Comparison of ENCODE assay signal across 9 mouse cellular contexts in genomic region chr4:134950518-134951091, GRCm38 (mm10). TPM values are rescaled to one million over a fixed set of nuclear protein-coding genes. Genes with fewer than 3 reads are reported as not detected.
A peak's percentile ranks its signal among the peaks of the same experiment; 100 is the strongest.
DNase-seq lines count a peak whose midpoint lies in the region; ATAC-seq and TF ChIP-seq lines count a peak whose summit lies in the region.
"Had no signal": no experiment of that assay in that cellular context is flagged by ENCODE, and none has a peak within 500 bp of the region (broad histone marks: within the 10 kb centered on the region; RNA-seq: fewer than 3 reads in every experiment).

No protein-coding gene starts in this region.

- peak; percentile 91 for ATAC-seq in heart, embryonic 14.5 days (ENCODE audit: insufficient number of reproducible peaks, insufficient read depth, low FRiP score, low read depth)

- peaks cover 24% of the 10 kb centered on the region for H3K27me3 ChIP-seq in heart, embryonic 10.5 days (ENCODE audit: insufficient read depth, poor library complexity, severe bottlenecking)
- H3K27me3 ChIP-seq in heart, embryonic 14.5 days (ENCODE audit: control insufficient read depth, insufficient read depth, low read length), result peaks cover 11% of the 10 kb centered on the region
- peaks cover 21% of the 10 kb centered on the region for H3K27me3 ChIP-seq in limb, embryonic 10.5 days (ENCODE audit: low read depth, poor library complexity, severe bottlenecking)
- H3K27me3 ChIP-seq in myocyte (ENCODE audit: control insufficient read depth, insufficient read depth, insufficient read length), result no peaks in the 10 kb centered on the region

- H3K79me2 ChIP-seq in myocyte (ENCODE audit: control insufficient read depth, insufficient read depth), result no peaks in the 10 kb centered on the region

- no peak overlapping the region for H3ac ChIP-seq in myocyte (ENCODE audit: control insufficient read depth, insufficient read length)

- TF ChIP-seq POLR2A in myocyte (IDR thresholded peaks at IDR 0.05; ENCODE audit: insufficient read length, low read depth), result no peak

- DNase-seq in heart, embryonic 10.5 days (ENCODE audit: low spot score), result peak; percentile 90
- no peak for DNase-seq in heart, adult 9 months (ENCODE audit: low spot score in 2 of 2)
- DNase-seq in adrenal gland, postnatal 25 days, result peak; percentile 24
- DNase-seq in limb, embryonic 10.5 days (ENCODE audit: low spot score), result peak; percentile 81
- no peak for DNase-seq in spleen, adult 18-20 months
- no peak for DNase-seq in layer of hippocampus, adult 8-10 months (ENCODE audit: low spot score in 2 of 2)

- no peak overlapping the region for H3K4me2 ChIP-seq in heart, embryonic 14.5 days (ENCODE audit: low read length)
- no peak overlapping the region for H3K4me2 ChIP-seq in myocyte (ENCODE audit: low read depth)
- H3K4me2 ChIP-seq: liver, embryonic 15.5 days had no signal

- no peaks in the 10 kb centered on the region for H3K9me3 ChIP-seq in heart, embryonic 10.5 days
- H3K9me3 ChIP-seq in heart, embryonic 14.5 days (ENCODE audit: control insufficient read depth, low read length), result no peaks in the 10 kb centered on the region
- H3K9me3 ChIP-seq in limb, embryonic 10.5 days (replicated peaks), result no peaks in the 10 kb centered on the region
- H3K9me3 ChIP-seq: liver, embryonic 15.5 days had no signal

- H3K4me1 ChIP-seq in heart, embryonic 10.5 days, result peaks cover 12% of the 10 kb centered on the region
- peaks cover 6 to 14% of the 10 kb centered on the region in 2 experiments for H3K4me1 ChIP-seq in heart, embryonic 14.5 days (ENCODE audit: control insufficient read depth in 2 of 2, insufficient read depth in 2 of 2, low read length in 2 of 2)
- H3K4me1 ChIP-seq in limb, embryonic 10.5 days, result peaks cover 25% of the 10 kb centered on the region

- no peak overlapping the region for H3K4me3 ChIP-seq in heart, embryonic 10.5 days
- no peak overlapping the region for H3K4me3 ChIP-seq in heart, embryonic 14.5 days (ENCODE audit: control insufficient read depth in 1 of 2, insufficient read depth in 1 of 2, low read depth in 1 of 2, low read length in 2 of 2)
- 0 out of 2 replicates have a peak overlapping the region, but pooled peaks have one; percentile 7 for H3K4me3 ChIP-seq in limb, embryonic 10.5 days
- no peak overlapping the region for H3K4me3 ChIP-seq in myocyte
- H3K4me3 ChIP-seq: liver, embryonic 15.5 days had no signal

- 26% methylated on average over 11 of the region's 11 CpGs for WGBS in heart, embryonic 10.5 days
- WGBS in heart, embryonic 14.5 days, result 11% methylated on average over 11 of the region's 11 CpGs
- 27% methylated on average over 11 of the region's 11 CpGs for WGBS in limb, embryonic 10.5 days

- H3K36me3 ChIP-seq in heart, embryonic 10.5 days, result no peaks in the 10 kb centered on the region
- no peaks in the 10 kb centered on the region for H3K36me3 ChIP-seq in heart, embryonic 14.5 days (ENCODE audit: control insufficient read depth, insufficient read depth, low read length)
- H3K36me3 ChIP-seq in limb, embryonic 10.5 days, result no peaks in the 10 kb centered on the region
- H3K36me3 ChIP-seq in myocyte (ENCODE audit: control insufficient read depth, insufficient read depth), result no peaks in the 10 kb centered on the region
- H3K36me3 ChIP-seq: liver, embryonic 15.5 days had no signal

- peak overlapping the region; percentile 27; the same call in 1 of the 2 replicates for H3K9ac ChIP-seq in heart, embryonic 14.5 days (ENCODE audit: low read length)
- H3K9ac ChIP-seq: liver, embryonic 15.5 days had no signal

- H3K27ac ChIP-seq in heart, embryonic 10.5 days, result peak overlapping the region; percentile 79
- H3K27ac ChIP-seq in heart, embryonic 14.5 days (replicated peaks in 1 of 2; ENCODE audit: control insufficient read depth in 1 of 2, insufficient read depth in 1 of 2, low read depth in 2 of 2, low read length in 2 of 2), result peak overlapping the region; percentile 81 to 87
- H3K27ac ChIP-seq in limb, embryonic 10.5 days, result peak overlapping the region; percentile 64
- H3K27ac ChIP-seq: liver, embryonic 15.5 days had no signal

TF ChIP-seq in myocyte, 11 proteins besides CTCF, POLR2A, EP300 and RAD21:
- TF ChIP-seq SRF (IDR thresholded peaks at IDR 0.05; ENCODE audit: control insufficient read depth, insufficient read length, low read depth) (no peak), MYOD1 (IDR thresholded peaks at IDR 0.05; ENCODE audit: control insufficient read depth in 1 of 3, insufficient read length in 2 of 3, low read depth in 2 of 3) (peak in 2 of 3 experiments; percentile 68 to 76), MYOG (IDR thresholded peaks at IDR 0.05; ENCODE audit: control insufficient read depth in 1 of 3, insufficient read depth in 1 of 3, insufficient read length in 2 of 3, low read depth in 2 of 3) (peak in 2 of 3 experiments; percentile 53)

RNA-seq across cellular contexts. Expression of gene Syf2, which starts 19.9 kb away (rescaled TPM):
- 52.3 and 63.0 TPM in 2 replicates for polyA plus RNA-seq in heart, embryonic 10.5 days (2016; fragmentation: Nextera tagmentation; extraction: Ambion mirVana)
- total RNA-seq in adrenal gland, postnatal 25 days (2021), result 109 TPM in 2 replicates
- 52.2 and 54.9 TPM in 2 replicates for polyA plus RNA-seq in heart, embryonic 14.5 days (2014; fragmentation: Nextera tagmentation; extraction: Ambion mirVana)
- 67.3 and 67.9 TPM in 2 replicates for polyA plus RNA-seq in limb, embryonic 10.5 days (2016; fragmentation: Nextera tagmentation; extraction: Ambion mirVana)
- polyA plus RNA-seq in myocyte (2012; fragmentation: generic; extraction: Trizol), result 67.8 TPM
- total RNA-seq in layer of hippocampus, adult 8-10 months (2022), result 10 to 100 TPM; 45.5 to 65.0 (median 51.9) TPM

RNA-seq across cellular contexts. Expression of gene Rsrp1, which starts 27.2 kb away (rescaled TPM):
- polyA plus RNA-seq in heart, embryonic 10.5 days (2016; fragmentation: Nextera tagmentation; extraction: Ambion mirVana), result 329 and 376 TPM in 2 replicates
- total RNA-seq in adrenal gland, postnatal 25 days (2021), result 603 and 640 TPM in 2 replicates
- 341 TPM in 2 replicates for polyA plus RNA-seq in heart, embryonic 14.5 days (2014; fragmentation: Nextera tagmentation; extraction: Ambion mirVana)
- 299 and 383 TPM in 2 replicates for polyA plus RNA-seq in limb, embryonic 10.5 days (2016; fragmentation: Nextera tagmentation; extraction: Ambion mirVana)
- 51.4 TPM for polyA plus RNA-seq in myocyte (2012; fragmentation: generic; extraction: Trizol)
- total RNA-seq in layer of hippocampus, adult 8-10 months (2022), result 100 to 1,000 TPM; 246 to 317 (median 274) TPM

RNA-seq across cellular contexts. Expression of gene Tmem50a, which starts 35.8 kb away (rescaled TPM):
- 129 and 131 TPM in 2 replicates for polyA plus RNA-seq in heart, embryonic 10.5 days (2016; fragmentation: Nextera tagmentation; extraction: Ambion mirVana)
- total RNA-seq in adrenal gland, postnatal 25 days (2021), result 337 and 444 TPM in 2 replicates
- polyA plus RNA-seq in heart, embryonic 14.5 days (2014; fragmentation: Nextera tagmentation; extraction: Ambion mirVana), result 148 and 167 TPM in 2 replicates
- polyA plus RNA-seq in limb, embryonic 10.5 days (2016; fragmentation: Nextera tagmentation; extraction: Ambion mirVana), result 129 and 133 TPM in 2 replicates
- polyA plus RNA-seq in myocyte (2012; fragmentation: generic; extraction: Trizol), result 121 TPM
- 100 to 1,000 TPM; 113 to 123 (median 116) TPM for total RNA-seq in layer of hippocampus, adult 8-10 months (2022)

Comparison
In these comparisons a context has a peak if more than half of its experiments do, and no peak if none do; other contexts are left out.
1. DNase-seq: peak in heart, embryonic 10.5 days (single experiment), adrenal gland, postnatal 25 days (single experiment) and limb, embryonic 10.5 days (single experiment); none in heart, adult 9 months (0 of 2), spleen, adult 18-20 months (0 of 2) and layer of hippocampus, adult 8-10 months (0 of 2).
2. Peak in every context shown above with its lines, with median percentiles within 50 percentile points of each other: H3K27ac ChIP-seq.